Mouse (Mus musculus): ENCODE results near the gene Zdhhc19. TPM values are rescaled to one million over a fixed set of nuclear protein-coding genes. Genes with fewer than 3 reads are reported as not detected.
A peak's percentile ranks its signal among the peaks of the same experiment; 100 is the strongest.

The Zdhhc19 gene
- polyA plus RNA-seq, 1 experiment from 2014 or later, result not detected

GRCm38 (mm10) chr16:32520372-32520748, 24.3 kb downstream of the Zdhhc19 start:
- H3K36me3 ChIP-seq, result no peaks in the 10 kb centered on the region
- no peaks in the 10 kb centered on the region for H3K9me3 ChIP-seq
- ATAC-seq (ENCODE audit: low FRiP score, low read depth), result no peak
- no peaks in the 10 kb centered on the region for H3K27me3 ChIP-seq
- no peak overlapping the region for H3K9ac ChIP-seq (replicated peaks)
- H3K27ac ChIP-seq (replicated peaks), result 0 out of 2 replicates have a peak overlapping the region, but pooled peaks have one; percentile 10
- H3K4me1 ChIP-seq, result peaks cover 34% of the 10 kb centered on the region
- WGBS, result 47% methylated on average over 9 of the region's 9 CpGs
- H3K4me2 ChIP-seq (replicated peaks), result no peak overlapping the region
- no peak overlapping the region for H3K4me3 ChIP-seq

GRCm38 (mm10) chr16:32522578-32523194, 26.6 kb downstream of the Zdhhc19 start:
- Histone ChIP-seq H3K4me2 (replicated peaks) (no peak overlapping the region), H3K36me3 (no peaks in the 10 kb centered on the region), H3K4me3 (no peak overlapping the region), H3K4me1 (peaks cover 22% of the 10 kb centered on the region), H3K9me3 (no peaks in the 10 kb centered on the region), H3K27ac (replicated peaks) (no peak overlapping the region), H3K27me3 (no peaks in the 10 kb centered on the region), H3K9ac (replicated peaks) (no peak overlapping the region)
- 84% methylated on average over 6 of the region's 6 CpGs for WGBS
- no peak for ATAC-seq (ENCODE audit: low FRiP score, low read depth)

- Histone ChIP-seq H3K4me1 (peaks cover 22% of the 10 kb centered on the region), H3K9me3 (no peaks in the 10 kb centered on the region), H3K27ac (replicated peaks) (peak overlapping the region; percentile 32; the same call in 1 of the 2 replicates), H3K36me3 (no peaks in the 10 kb centered on the region), H3K27me3 (no peaks in the 10 kb centered on the region), H3K4me2 (replicated peaks) (no peak overlapping the region), H3K9ac (replicated peaks) (no peak overlapping the region), H3K4me3 (no peak overlapping the region)
- ATAC-seq (ENCODE audit: low FRiP score, low read depth), result peak; percentile 65; the same call in 1 of the 2 replicates
- 61% methylated on average over 8 of the region's 8 CpGs for WGBS
These were observed 27.6 kb downstream of the Zdhhc19 start for GRCm38 (mm10) chr16:32523462-32524243.

GRCm38 (mm10) chr16:32524244-32524615, 28.2 kb downstream of the Zdhhc19 start:
- H3K36me3 ChIP-seq, result no peaks in the 10 kb centered on the region
- no peak overlapping the region for H3K9ac ChIP-seq (replicated peaks)
- H3K27me3 ChIP-seq, result no peaks in the 10 kb centered on the region
- H3K4me3 ChIP-seq, result no peak overlapping the region
- H3K27ac ChIP-seq (replicated peaks), result peak overlapping the region; percentile 32
- no peak overlapping the region for H3K4me2 ChIP-seq (replicated peaks)
- H3K4me1 ChIP-seq, result peaks cover 22% of the 10 kb centered on the region
- 57% methylated on average over 5 of the region's 5 CpGs for WGBS
- ATAC-seq (ENCODE audit: low FRiP score, low read depth), result peak; percentile 30; the same call in 1 of the 2 replicates
- no peaks in the 10 kb centered on the region for H3K9me3 ChIP-seq

GRCm38 (mm10) chr16:32526906-32527305, 30.8 kb downstream of the Zdhhc19 start:
- Histone ChIP-seq H3K27ac (replicated peaks) (no peak overlapping the region), H3K4me2 (replicated peaks) (no peak overlapping the region), H3K4me3 (no peak overlapping the region), H3K9me3 (no peaks in the 10 kb centered on the region; the same call in 1 of the 2 replicates), H3K4me1 (peaks cover 12% of the 10 kb centered on the region), H3K9ac (replicated peaks) (no peak overlapping the region), H3K36me3 (no peaks in the 10 kb centered on the region), H3K27me3 (no peaks in the 10 kb centered on the region)
- 74% methylated on average over 7 of the region's 7 CpGs for WGBS
- ATAC-seq (ENCODE audit: low FRiP score, low read depth), result no peak

GRCm38 (mm10) chr16:32532878-32533826, 37.1 kb downstream of the Zdhhc19 start:
- H3K4me3 ChIP-seq, result no peak overlapping the region
- H3K27me3 ChIP-seq, result no peaks in the 10 kb centered on the region
- H3K4me2 ChIP-seq (replicated peaks), result no peak overlapping the region
- ATAC-seq (ENCODE audit: low FRiP score, low read depth), result 0 out of 2 replicates have a peak, but pooled peaks have one; percentile 44
- H3K36me3 ChIP-seq, result no peaks in the 10 kb centered on the region
- WGBS, result 55% methylated on average over 18 of the region's 18 CpGs
- H3K27ac ChIP-seq (replicated peaks), result no peak overlapping the region
- no peaks in the 10 kb centered on the region; the same call in 1 of the 2 replicates for H3K9me3 ChIP-seq
- peaks cover 31% of the 10 kb centered on the region for H3K4me1 ChIP-seq
- H3K9ac ChIP-seq (replicated peaks), result no peak overlapping the region

- Histone ChIP-seq H3K27me3 (no peaks in the 10 kb centered on the region), H3K4me2 (replicated peaks) (no peak overlapping the region), H3K27ac (replicated peaks) (no peak overlapping the region), H3K36me3 (no peaks in the 10 kb centered on the region), H3K4me1 (peaks cover 41% of the 10 kb centered on the region), H3K9me3 (no peaks in the 10 kb centered on the region; the same call in 1 of the 2 replicates), H3K9ac (replicated peaks) (no peak overlapping the region), H3K4me3 (no peak overlapping the region)
- no peak for ATAC-seq (ENCODE audit: low FRiP score, low read depth)
- WGBS, result 24% methylated on average over 5 of the region's 5 CpGs
These were observed 39.2 kb downstream of the Zdhhc19 start for GRCm38 (mm10) chr16:32535157-32535751.

DNA sequence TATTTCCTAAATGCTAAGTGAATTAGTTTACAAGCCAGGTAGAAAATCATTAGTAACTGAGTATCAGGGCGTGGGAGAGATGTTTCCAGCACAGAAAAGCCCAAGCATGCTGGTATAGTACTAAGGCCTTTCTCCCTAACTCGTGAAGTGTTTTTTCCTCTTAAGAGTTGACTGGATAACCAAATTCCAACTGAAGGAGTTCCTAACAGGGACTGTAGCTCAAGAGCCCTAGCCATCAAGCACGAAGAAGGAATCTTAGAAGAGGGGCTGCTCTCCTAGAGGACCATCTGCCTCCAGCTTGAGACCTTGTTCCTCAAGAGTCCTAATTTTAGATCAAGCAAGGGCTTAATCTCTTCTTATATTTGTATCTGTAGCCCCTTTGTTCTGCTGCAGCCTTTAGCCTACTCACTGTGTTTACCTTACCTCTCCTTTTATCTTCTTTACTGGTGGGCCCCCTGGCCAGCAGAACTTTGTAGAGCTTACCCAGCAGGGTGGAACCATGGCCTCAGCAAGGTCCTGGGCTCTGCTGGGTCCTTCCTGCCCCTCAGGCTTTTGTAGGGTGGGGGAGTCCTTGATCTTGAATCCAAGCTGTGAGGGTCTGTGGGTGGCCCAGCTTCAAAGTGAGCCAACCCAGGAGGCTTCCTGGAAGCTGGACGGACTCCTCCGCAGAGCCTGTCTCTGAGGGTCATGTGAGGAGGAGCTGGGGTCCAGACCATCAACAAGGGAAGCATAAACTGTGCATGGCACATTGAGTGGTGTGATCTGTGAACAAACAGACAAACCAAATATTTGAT, 42.0 kb downstream of the Zdhhc19 start:
- no peak for ATAC-seq (ENCODE audit: low FRiP score, low read depth)
- Histone ChIP-seq H3K9ac (replicated peaks) (no peak overlapping the region), H3K4me2 (replicated peaks) (no peak overlapping the region), H3K9me3 (no peaks in the 10 kb centered on the region), H3K4me3 (no peak overlapping the region), H3K27ac (replicated peaks) (no peak overlapping the region), H3K27me3 (no peaks in the 10 kb centered on the region), H3K36me3 (no peaks in the 10 kb centered on the region), H3K4me1 (peaks cover 39% of the 10 kb centered on the region)
- 37% methylated on average over 5 of the region's 5 CpGs for WGBS

DNA sequence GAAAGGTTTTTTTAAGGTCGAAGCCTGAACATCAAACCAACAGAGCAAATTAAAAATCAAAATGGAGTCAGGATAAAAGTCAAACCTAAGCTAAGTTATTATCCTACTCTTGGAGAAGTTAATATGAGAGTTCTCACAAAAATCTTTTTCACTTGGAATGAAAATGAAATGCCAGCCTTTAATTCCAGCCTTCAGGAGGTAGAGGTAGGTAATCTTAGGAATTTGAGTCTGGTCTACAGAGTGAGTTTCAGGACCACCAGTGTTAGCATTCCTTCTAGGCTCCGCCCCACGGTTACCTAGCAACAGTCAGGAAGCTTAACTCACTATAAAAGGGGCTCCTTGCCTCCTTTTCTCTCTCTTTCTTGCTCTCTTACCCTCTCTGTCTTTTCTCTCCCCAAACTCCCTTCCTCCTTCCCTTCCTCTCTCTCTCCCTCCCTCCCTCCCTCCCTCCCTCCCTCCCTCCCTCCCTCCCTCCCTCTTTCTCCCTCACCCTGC, 42.7 kb downstream of the Zdhhc19 start:
- Histone ChIP-seq H3K9ac (replicated peaks) (no peak overlapping the region), H3K27me3 (no peaks in the 10 kb centered on the region), H3K9me3 (no peaks in the 10 kb centered on the region), H3K36me3 (no peaks in the 10 kb centered on the region), H3K4me1 (peaks cover 31% of the 10 kb centered on the region), H3K4me2 (replicated peaks) (no peak overlapping the region), H3K4me3 (no peak overlapping the region), H3K27ac (replicated peaks) (no peak overlapping the region)
- ATAC-seq (ENCODE audit: low FRiP score, low read depth), result no peak
- 22% methylated on average over 3 of the region's 3 CpGs for WGBS

DNA sequence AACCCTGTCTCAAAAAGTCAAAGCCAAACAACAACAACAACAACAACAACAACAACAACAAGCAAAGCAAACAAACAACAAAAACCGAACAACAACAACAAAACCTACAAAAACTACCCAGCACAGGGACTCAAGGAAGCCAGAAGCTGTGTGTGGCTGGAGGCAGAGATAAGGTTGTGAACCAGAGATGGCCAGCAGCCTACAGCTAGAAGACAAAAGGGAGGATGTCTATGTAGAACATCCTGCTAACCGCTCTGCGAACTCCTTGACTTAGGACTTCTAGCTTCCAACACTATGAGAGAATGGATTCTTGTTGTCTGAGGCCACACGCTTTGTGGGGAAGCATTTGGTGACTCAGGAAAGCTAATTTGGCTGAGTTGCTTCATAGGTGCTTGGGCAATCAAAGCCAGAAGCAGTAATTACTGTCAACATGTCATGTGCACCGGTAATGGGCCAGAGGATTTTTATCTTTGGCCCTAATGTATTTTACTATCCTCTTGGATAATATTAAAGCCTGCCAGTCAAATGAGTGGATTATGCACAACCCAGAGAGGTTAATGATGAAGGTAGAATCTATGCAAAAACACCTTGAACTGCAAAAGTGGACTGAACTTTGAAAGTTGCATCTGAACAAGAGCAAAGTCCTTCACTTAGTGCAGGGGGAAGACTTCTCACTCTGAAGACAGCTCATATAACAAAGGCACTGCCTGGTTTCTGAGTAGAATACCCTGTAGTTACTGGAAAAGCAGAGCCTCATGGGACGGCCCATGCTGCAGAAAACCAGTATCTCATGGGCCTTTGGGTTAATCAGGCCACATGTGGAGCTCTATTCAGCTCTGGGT, 45.5 kb downstream of the Zdhhc19 start:
- ATAC-seq (ENCODE audit: low FRiP score, low read depth), result no peak
- no peak overlapping the region for H3K27ac ChIP-seq (replicated peaks)
- H3K4me3 ChIP-seq, result no peak overlapping the region

More for the DNA sequence above, 45.5 kb downstream of the Zdhhc19 start:
- no peaks in the 10 kb centered on the region for H3K27me3 ChIP-seq
- H3K9me3 ChIP-seq, result no peaks in the 10 kb centered on the region
- H3K4me2 ChIP-seq (replicated peaks), result no peak overlapping the region
- H3K4me1 ChIP-seq, result peaks cover 13% of the 10 kb centered on the region
- WGBS, result 89% methylated on average over 6 of the region's 6 CpGs
- no peak overlapping the region for H3K9ac ChIP-seq (replicated peaks)
- no peaks in the 10 kb centered on the region for H3K36me3 ChIP-seq

Data from midbrain, embryonic 12.5 days (tissue).